In the genomic region with DNA sequence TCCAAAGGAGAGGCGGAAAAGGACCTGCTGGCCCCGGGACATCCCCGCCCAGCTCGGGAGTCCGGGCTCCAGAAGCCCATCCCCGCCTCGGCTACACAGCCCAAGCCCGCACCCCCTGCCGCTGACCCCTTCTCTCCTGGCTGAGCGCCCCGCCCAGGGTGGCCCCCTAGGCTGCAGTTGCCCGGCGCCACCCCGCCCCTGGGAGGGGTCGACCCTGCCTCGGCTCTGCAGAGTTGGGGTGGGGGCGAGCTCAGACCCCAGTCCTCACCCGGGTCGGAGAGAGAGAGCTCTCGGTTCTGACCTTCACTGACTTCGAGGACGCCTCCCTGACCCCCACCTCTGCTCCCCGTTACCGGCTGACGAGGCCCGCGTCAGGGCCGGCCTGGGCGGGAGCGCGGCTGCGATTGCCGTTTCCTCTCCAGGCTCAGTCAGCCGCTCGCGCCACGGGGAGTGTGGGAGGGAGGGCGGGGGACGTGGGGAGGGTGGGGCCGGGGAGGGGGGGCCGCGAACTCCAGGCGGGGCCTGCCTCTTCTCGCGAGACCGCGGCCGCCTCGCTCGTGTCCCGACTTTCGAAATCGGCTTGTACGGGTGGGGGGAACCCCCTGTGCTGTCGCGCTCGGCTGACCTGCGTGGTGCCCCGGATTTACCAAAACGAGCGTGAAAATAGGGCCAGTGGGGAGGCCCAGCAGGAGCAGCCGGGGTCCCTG, we compare ENCODE assay signal across 8 mouse cellular contexts. TPM values are rescaled to one million over a fixed set of nuclear protein-coding genes. Genes with fewer than 3 reads are reported as not detected.
DNase-seq lines count a peak whose midpoint lies in the region; ATAC-seq and TF ChIP-seq lines count a peak whose summit lies in the region.

Ggnbp2 (minus strand) TSS at position 481 of the 707 bp plus-strand sequence.

- TF ChIP-seq CTCF in C2C12 (IDR thresholded peaks at IDR 0.05; ENCODE audit: control insufficient read depth, insufficient read depth, insufficient read length), result no peak
- TF ChIP-seq CTCF in brain, embryonic 14.5 days (IDR thresholded peaks at IDR 0.05; ENCODE audit: borderline replicate concordance, extremely low read depth, insufficient read depth, insufficient read length), result no peak

- peak; percentile 90 for ATAC-seq in heart, embryonic 12.5 days (ENCODE audit: insufficient number of reproducible peaks, low FRiP score)
- ATAC-seq in liver, embryonic 12.5 days, result peak; percentile 81
- ATAC-seq in stomach, embryonic 15.5 days (ENCODE audit: insufficient read depth, low FRiP score, low read depth), result peak; percentile 84

- H3K9me3 ChIP-seq in erythroblast, embryonic 14.5 days (ENCODE audit: control insufficient read depth, low read length), result no peaks in the 10 kb centered on the region
- H3K9me3 ChIP-seq in heart, embryonic 12.5 days (replicated peaks), result no peaks in the 10 kb centered on the region
- H3K9me3 ChIP-seq in liver, embryonic 12.5 days (replicated peaks), result no peaks in the 10 kb centered on the region
- no peaks in the 10 kb centered on the region for H3K9me3 ChIP-seq in stomach, embryonic 15.5 days

- H3ac ChIP-seq in C2C12 (ENCODE audit: control insufficient read depth, insufficient read length, low read depth), result peak within 1 kb of the TSS; percentile 91

- H3K4me1 ChIP-seq in erythroblast, embryonic 14.5 days (ENCODE audit: control insufficient read depth), result peaks cover 51% of the 10 kb centered on the region
- H3K4me1 ChIP-seq in heart, embryonic 12.5 days (replicated peaks), result peaks cover 5% of the 10 kb centered on the region
- H3K4me1 ChIP-seq in liver, embryonic 12.5 days, result peaks cover 45% of the 10 kb centered on the region
- H3K4me1 ChIP-seq in stomach, embryonic 15.5 days, result peaks cover 3% of the 10 kb centered on the region; the same call in 1 of the 2 replicates

- under 1% methylated on average over 51 of the region's 62 CpGs for WGBS in heart, embryonic 12.5 days
- under 1% methylated on average over 46 of the region's 62 CpGs for WGBS in liver, embryonic 12.5 days (ENCODE audit: insufficient replicate concordance)
- under 1% methylated on average over 50 of the region's 62 CpGs for WGBS in stomach, embryonic 15.5 days

- peaks cover 72% of the 10 kb centered on the region for H3K79me2 ChIP-seq in C2C12 (ENCODE audit: control insufficient read depth, insufficient read depth)

- peak within 1 kb of the TSS; percentile 97 for H3K27ac ChIP-seq in heart, embryonic 12.5 days (ENCODE audit: poor library complexity, severe bottlenecking)
- peak within 1 kb of the TSS; percentile 100 for H3K27ac ChIP-seq in liver, embryonic 12.5 days
- peak within 1 kb of the TSS; percentile 99 for H3K27ac ChIP-seq in stomach, embryonic 15.5 days

- H3K4me3 ChIP-seq in C2C12 (ENCODE audit: insufficient read depth, poor library complexity, severe bottlenecking), result peak within 1 kb of the TSS; percentile 96
- H3K4me3 ChIP-seq in erythroblast, embryonic 14.5 days (replicated peaks), result peak within 1 kb of the TSS; percentile 68
- H3K4me3 ChIP-seq in heart, embryonic 12.5 days, result peak within 1 kb of the TSS; percentile 100
- peak within 1 kb of the TSS; percentile 98 for H3K4me3 ChIP-seq in liver, embryonic 12.5 days
- peak within 1 kb of the TSS; percentile 94 for H3K4me3 ChIP-seq in stomach, embryonic 15.5 days (replicated peaks)

- peak within 1 kb of the TSS; percentile 100 for H3K9ac ChIP-seq in heart, embryonic 12.5 days
- H3K9ac ChIP-seq in liver, embryonic 12.5 days, result peak within 1 kb of the TSS; percentile 99
- peak within 1 kb of the TSS; percentile 94 for H3K9ac ChIP-seq in stomach, embryonic 15.5 days

- TF ChIP-seq POLR2A in brain, embryonic 14.5 days (IDR thresholded peaks at IDR 0.05; ENCODE audit: borderline replicate concordance, extremely low read depth, insufficient read depth, insufficient read length, poor library complexity, severe bottlenecking), result peak; percentile 64

- peak; percentile 96 for DNase-seq in brain, embryonic 14.5 days (ENCODE audit: low read depth)
- peak; percentile 96 for DNase-seq in kidney, postnatal 10 days
- peak; percentile 93 to 94 for DNase-seq in natural killer cell, adult 2 months (ENCODE audit: low spot score in 2 of 2)

- H3K27me3 ChIP-seq in C2C12 (ENCODE audit: control insufficient read depth, insufficient read depth, insufficient read length), result no peaks in the 10 kb centered on the region
- H3K27me3 ChIP-seq in erythroblast, embryonic 14.5 days (ENCODE audit: control insufficient read depth), result no peaks in the 10 kb centered on the region
- no peaks in the 10 kb centered on the region for H3K27me3 ChIP-seq in heart, embryonic 12.5 days (replicated peaks)
- no peaks in the 10 kb centered on the region for H3K27me3 ChIP-seq in liver, embryonic 12.5 days (replicated peaks)
- H3K27me3 ChIP-seq in stomach, embryonic 15.5 days (replicated peaks), result no peaks in the 10 kb centered on the region

- peaks cover 56% of the 10 kb centered on the region for H3K79me3 ChIP-seq in C2C12 (ENCODE audit: low read depth)

- H3K4me2 ChIP-seq in heart, embryonic 12.5 days, result peak within 1 kb of the TSS; percentile 88
- H3K4me2 ChIP-seq in liver, embryonic 12.5 days, result peak within 1 kb of the TSS; percentile 79
- H3K4me2 ChIP-seq in stomach, embryonic 15.5 days, result peak within 1 kb of the TSS; percentile 73

- H3K36me3 ChIP-seq in C2C12 (ENCODE audit: control insufficient read depth, insufficient read depth), result peaks cover 38% of the 10 kb centered on the region
- H3K36me3 ChIP-seq in erythroblast, embryonic 14.5 days (ENCODE audit: control insufficient read depth), result peaks cover 80% of the 10 kb centered on the region
- H3K36me3 ChIP-seq in heart, embryonic 12.5 days, result peaks cover 3% of the 10 kb centered on the region; the same call in 1 of the 2 replicates
- peaks cover 25% of the 10 kb centered on the region for H3K36me3 ChIP-seq in liver, embryonic 12.5 days
- no peaks in the 10 kb centered on the region for H3K36me3 ChIP-seq in stomach, embryonic 15.5 days

TF ChIP-seq in C2C12, 6 proteins besides CTCF, POLR2A, EP300 and RAD21:
- TF ChIP-seq CEBPB (IDR thresholded peaks at IDR 0.05; ENCODE audit: low read depth) (peak; percentile 51), MYOD1 (IDR thresholded peaks at IDR 0.05; ENCODE audit: control insufficient read depth, insufficient read length, low read depth) (no peak), FOSL1 (IDR thresholded peaks at IDR 0.05; ENCODE audit: insufficient read depth, low read length, poor library complexity, severe bottlenecking) (no peak), MAX (IDR thresholded peaks at IDR 0.05) (peak; percentile 36)

RNA-seq across cellular contexts. Expression of gene Ggnbp2, which starts in this region (rescaled TPM):
- 21.1 TPM for polyA plus RNA-seq in C2C12 (2012; fragmentation: generic; extraction: Trizol)
- polyA plus RNA-seq in brain, embryonic 14.5 days (2012; rRNA removed), result 93.4 and 93.8 TPM in 2 replicates
- 10.5 and 13.1 TPM in 2 replicates for polyA plus RNA-seq in erythroblast, embryonic 14.5 days (2012)
- 55.5 and 57.4 TPM in 2 replicates for polyA plus RNA-seq in heart, embryonic 12.5 days (2016; fragmentation: Nextera tagmentation; extraction: Ambion mirVana)
- polyA plus RNA-seq in liver, embryonic 12.5 days (2016; fragmentation: Nextera tagmentation; extraction: Ambion mirVana), result 75.5 and 76.8 TPM in 2 replicates
- 69.8 and 76.7 TPM in 2 replicates for polyA plus RNA-seq in stomach, embryonic 15.5 days (2015; fragmentation: Nextera tagmentation; extraction: Ambion mirVana)

Comparison
In these comparisons a context has a peak if more than half of its experiments do, and no peak if none do; other contexts are left out.
1. Peak in every context shown above with its lines: DNase-seq, ATAC-seq, H3K4me3 ChIP-seq and H3K27ac ChIP-seq.